Comparison of ENCODE assay signal across 8 mouse cellular contexts in the genomic region with DNA sequence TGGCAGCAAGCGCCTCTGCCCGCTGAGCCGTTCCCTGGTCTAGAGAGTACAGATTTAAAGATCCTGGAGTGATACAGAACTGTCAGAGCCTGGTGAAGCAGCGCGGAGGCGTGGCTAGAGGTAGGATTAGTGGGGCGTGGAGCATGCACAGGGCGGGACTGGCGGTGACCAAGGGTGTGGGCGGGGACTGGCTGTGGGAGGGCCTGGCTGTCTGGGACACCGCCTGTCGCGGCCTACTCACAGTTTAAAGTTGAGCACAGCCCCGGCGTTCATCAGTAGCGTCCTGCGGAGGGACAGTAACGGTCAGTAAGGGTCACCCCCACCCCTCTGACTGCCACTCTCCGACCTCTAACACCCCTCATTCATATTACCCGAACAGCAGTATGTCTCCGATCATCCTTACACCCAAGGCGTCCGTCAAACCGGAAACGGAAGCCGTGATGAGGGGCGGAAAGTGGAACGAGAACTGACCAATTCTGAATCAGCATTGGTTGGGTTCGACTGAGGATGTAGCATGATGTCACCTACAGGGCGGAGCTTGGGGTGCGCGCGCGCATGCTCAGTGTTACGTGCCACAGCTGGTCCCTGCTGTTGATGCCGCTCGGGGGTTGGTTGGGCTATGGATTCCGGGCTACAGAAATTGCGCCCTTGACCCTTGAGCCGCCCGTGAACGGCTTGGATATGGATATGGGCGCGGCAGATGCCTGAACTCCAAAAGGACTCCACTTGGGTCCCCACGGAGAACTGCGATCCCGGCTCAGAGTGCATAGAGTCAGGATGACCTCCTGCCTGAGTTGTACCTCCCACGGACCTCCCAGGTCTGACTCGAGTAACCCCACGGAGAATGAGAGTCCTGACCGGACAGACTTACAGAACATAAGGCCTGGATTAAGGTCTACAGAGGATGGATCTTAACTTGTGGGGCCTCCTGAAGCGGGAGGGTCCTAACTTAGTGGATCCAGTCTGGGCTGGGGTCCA. TPM values are rescaled to one million over a fixed set of nuclear protein-coding genes. Genes with fewer than 3 reads are reported as not detected.
DNase-seq lines count a peak whose midpoint lies in the region; ATAC-seq and TF ChIP-seq lines count a peak whose summit lies in the region.

Smim7 (minus strand) TSS at position 456 of the 978 bp plus-strand sequence.

- no peak for TF ChIP-seq EP300 in MEL (IDR thresholded peaks at IDR 0.05; ENCODE audit: low read depth in 1 of 2, low read length in 2 of 2)

- H3K27me3 ChIP-seq in MEL (ENCODE audit: control insufficient read depth in 1 of 2, insufficient read depth in 2 of 2, low read length in 2 of 2): no peaks in the 10 kb centered on the region
- no peaks in the 10 kb centered on the region for H3K27me3 ChIP-seq in cerebellum, adult 2 months (ENCODE audit: control insufficient read depth, insufficient read depth, low read length)
- H3K27me3 ChIP-seq in forebrain, postnatal 0 days (ENCODE audit: insufficient read depth, low read length): no peaks in the 10 kb centered on the region
- H3K27me3 ChIP-seq in lung, embryonic 15.5 days: no peaks in the 10 kb centered on the region

- peaks cover 4% of the 10 kb centered on the region for H3K79me2 ChIP-seq in MEL (ENCODE audit: control insufficient read depth, insufficient read depth, low read length, poor library complexity)

- H3K4me3 ChIP-seq in MEL (ENCODE audit: control insufficient read depth in 1 of 2, insufficient read depth in 1 of 2, low read depth in 2 of 2, low read length in 2 of 2): peak within 1 kb of the TSS; percentile 71 to 94
- H3K4me3 ChIP-seq in cerebellum, adult 2 months (replicated peaks; ENCODE audit: insufficient read depth, low read depth, low read length): peak within 1 kb of the TSS; percentile 97
- peak within 1 kb of the TSS; percentile 70 for H3K4me3 ChIP-seq in forebrain, postnatal 0 days (ENCODE audit: low read depth, low read length)
- H3K4me3 ChIP-seq in lung, embryonic 15.5 days: peak within 1 kb of the TSS; percentile 65

- no peak for TF ChIP-seq RAD21 in MEL (IDR thresholded peaks at IDR 0.05; ENCODE audit: low read depth, low read length)

- ATAC-seq in forebrain, postnatal 0 days: peak; percentile 97
- ATAC-seq in lung, embryonic 15.5 days (ENCODE audit: borderline replicate concordance, extremely low read depth, low FRiP score, low TSS enrichment): peak; percentile 98

- peak; percentile 99 for DNase-seq in MEL (ENCODE audit: low read depth, low spot score)
- DNase-seq in cerebellum, adult 2 months: peak; percentile 97 to 98
- DNase-seq in forebrain, postnatal 0 days: peak; percentile 97
- peak; percentile 98 for DNase-seq in heart, postnatal 4 days
- peak; percentile 97 to 98 for DNase-seq in layer of hippocampus, adult 8-10 months (ENCODE audit: low spot score in 2 of 2)
- peak; percentile 96 for DNase-seq in ovary, adult 18-20 months (ENCODE audit: low spot score)
- DNase-seq in thymus, postnatal 0 days (ENCODE audit: low spot score): peak; percentile 99

- H3K9ac ChIP-seq in MEL (ENCODE audit: control insufficient read depth, low read depth, low read length, poor library complexity, severe bottlenecking): peak within 1 kb of the TSS; percentile 75
- peak within 1 kb of the TSS; percentile 62 for H3K9ac ChIP-seq in forebrain, postnatal 0 days
- peak within 1 kb of the TSS; percentile 63 for H3K9ac ChIP-seq in lung, embryonic 15.5 days

- peak within 1 kb of the TSS; percentile 58 for H3K27ac ChIP-seq in MEL (ENCODE audit: control insufficient read depth, low read depth, low read length)
- H3K27ac ChIP-seq in cerebellum, adult 2 months (ENCODE audit: insufficient read depth, low read length): peak within 1 kb of the TSS; percentile 86
- peak within 1 kb of the TSS; percentile 81 for H3K27ac ChIP-seq in forebrain, postnatal 0 days (ENCODE audit: low read depth, low read length)
- peak within 1 kb of the TSS; percentile 97 for H3K27ac ChIP-seq in lung, embryonic 15.5 days

- TF ChIP-seq POLR2A in MEL (IDR thresholded peaks at IDR 0.05; ENCODE audit: control insufficient read depth in 1 of 2, insufficient read depth in 1 of 2, low read depth in 1 of 2, low read length in 2 of 2, poor library complexity in 1 of 2): peak; percentile 79 to 96
- TF ChIP-seq POLR2A in cerebellum, adult 2 months (IDR thresholded peaks at IDR 0.05; ENCODE audit: borderline replicate concordance, insufficient read depth, low read length): peak; percentile 87

- TF ChIP-seq CTCF in MEL (IDR thresholded peaks at IDR 0.05 in 2 of 3, conservative IDR thresholded peaks at IDR 0.05 in 1 of 3; ENCODE audit: control insufficient read depth in 1 of 3, insufficient read depth in 1 of 3, low read depth in 2 of 3, low read length in 3 of 3, poor library complexity in 1 of 3, severe bottlenecking in 1 of 3): no peak
- no peak for TF ChIP-seq CTCF in cerebellum, adult 2 months (IDR thresholded peaks at IDR 0.05; ENCODE audit: borderline replicate concordance, insufficient read depth, low read depth, low read length)
- peak; percentile 24; the same call in 1 of the 2 replicates for TF ChIP-seq CTCF in forebrain, postnatal 0 days (IDR thresholded peaks at IDR 0.05; ENCODE audit: low read depth)

- H3K4me2 ChIP-seq in forebrain, postnatal 0 days (ENCODE audit: low read depth): peak within 1 kb of the TSS; percentile 91
- H3K4me2 ChIP-seq in lung, embryonic 15.5 days: peak within 1 kb of the TSS; percentile 87

- under 1% methylated on average over 52 of the region's 52 CpGs for WGBS in cerebellum, adult 2 months
- under 1% methylated on average over 52 of the region's 52 CpGs for WGBS in forebrain, postnatal 0 days
- WGBS in lung, embryonic 15.5 days: under 1% methylated on average over 52 of the region's 52 CpGs

- no peaks in the 10 kb centered on the region; a peak in 2 of 4 replicates for H3K36me3 ChIP-seq in MEL (ENCODE audit: control insufficient read depth in 1 of 2, insufficient read depth in 2 of 2, low read length in 2 of 2)
- peaks cover 31% of the 10 kb centered on the region for H3K36me3 ChIP-seq in forebrain, postnatal 0 days (ENCODE audit: insufficient read depth)
- peaks cover 38% of the 10 kb centered on the region for H3K36me3 ChIP-seq in lung, embryonic 15.5 days

- H3K4me1 ChIP-seq in MEL (ENCODE audit: control insufficient read depth in 1 of 2, insufficient read depth in 2 of 2, low read length in 2 of 2): peaks cover 0 to 10% of the 10 kb centered on the region in 2 experiments; a peak in 3 of 4 replicates
- peaks cover 11% of the 10 kb centered on the region for H3K4me1 ChIP-seq in cerebellum, adult 2 months (ENCODE audit: control insufficient read depth, insufficient read depth, low read length)
- H3K4me1 ChIP-seq in forebrain, postnatal 0 days (ENCODE audit: insufficient read depth): peaks cover 13% of the 10 kb centered on the region
- H3K4me1 ChIP-seq in lung, embryonic 15.5 days: peaks cover 19% of the 10 kb centered on the region

- no peaks in the 10 kb centered on the region for H3K9me3 ChIP-seq in MEL (replicated peaks; ENCODE audit: insufficient read depth, low read length)
- no peaks in the 10 kb centered on the region for H3K9me3 ChIP-seq in forebrain, postnatal 0 days (ENCODE audit: low read length)
- no peaks in the 10 kb centered on the region for H3K9me3 ChIP-seq in lung, embryonic 15.5 days

TF ChIP-seq in MEL, 35 proteins besides CTCF, POLR2A, EP300 and RAD21 (continues in another document):
- TF ChIP-seq ZMIZ1 (IDR thresholded peaks at IDR 0.05; ENCODE audit: low read depth, low read length) (no peak), NRF1 (IDR thresholded peaks at IDR 0.05; ENCODE audit: insufficient read depth, low read depth, low read length, poor library complexity, severe bottlenecking) (peak; percentile 98), ELF1 (IDR thresholded peaks at IDR 0.05; ENCODE audit: low read depth, low read length) (peak; percentile 78; the same call in 1 of the 2 replicates), NELFE (IDR thresholded peaks at IDR 0.05; ENCODE audit: low read depth, low read length) (peak; percentile 92), ETS1 (IDR thresholded peaks at IDR 0.05; ENCODE audit: low read depth, low read length) (peak; percentile 33; the same call in 1 of the 2 replicates), BHLHE40 (IDR thresholded peaks at IDR 0.05; ENCODE audit: borderline replicate concordance, low read depth, low read length) (no peak), ZKSCAN1 (IDR thresholded peaks at IDR 0.05; ENCODE audit: low read depth, low read length) (no peak), MYB (IDR thresholded peaks at IDR 0.05; ENCODE audit: low read depth, low read length) (no peak), CHD1 (IDR thresholded peaks at IDR 0.05; ENCODE audit: low read depth, low read length) (no peak), TBP (IDR thresholded peaks at IDR 0.05; ENCODE audit: low read depth, low read length) (peak; percentile 69), ZNF384 (IDR thresholded peaks at IDR 0.05; ENCODE audit: low read depth, low read length) (no peak), USF2 (IDR thresholded peaks at IDR 0.05; ENCODE audit: borderline replicate concordance in 1 of 2, insufficient read depth in 1 of 2, low read depth in 1 of 2, low read length in 2 of 2) (no peak), CHD2 (IDR thresholded peaks at IDR 0.05; ENCODE audit: low read length) (no peak), RCOR1 (IDR thresholded peaks at IDR 0.05; ENCODE audit: low read depth, low read length) (peak; percentile 59; the same call in 1 of the 2 replicates), GABPA (IDR thresholded peaks at IDR 0.05; ENCODE audit: low read depth, low read length) (no peak), POLR2AphosphoS2 (IDR thresholded peaks at IDR 0.05; ENCODE audit: low read length) (peak; percentile 82), MAX (IDR thresholded peaks at IDR 0.05; ENCODE audit: low read length) (peak; percentile 73; the same call in 1 of the 2 replicates), POLR2AphosphoS5 (IDR thresholded peaks at IDR 0.05; ENCODE audit: borderline replicate concordance, low read depth, low read length) (no peak), MEF2A (IDR thresholded peaks at IDR 0.05; ENCODE audit: extremely low read depth, insufficient replicate concordance, low read depth, low read length, poor library complexity, severe bottlenecking) (no peak)

RNA-seq across cellular contexts. Expression of gene Smim7, which starts in this region (rescaled TPM):
- total RNA-seq in MEL (2012; rRNA removed): 34.3 and 39.3 TPM in 2 replicates
- 10 to 100 TPM in 1 of 2 experiments, not detected in 1; 43.6 TPM for polyA plus RNA-seq in MEL (2012; ENCODE audit: insufficient read depth in 1 of 2, insufficient read length in 2 of 2, low read depth in 1 of 2, low replicate concordance in 2 of 2, missing spikeins in 1 of 2)
- 72.3 and 73.7 TPM in 2 replicates for polyA plus RNA-seq in cerebellum, adult 2 months (2012; rRNA removed)
- 115 and 117 TPM in 2 replicates for total RNA-seq in forebrain, postnatal 0 days (2014; rRNA removed)
- polyA plus RNA-seq in forebrain, postnatal 0 days (2015; fragmentation: Nextera tagmentation; extraction: Ambion mirVana): 151 and 163 TPM in 2 replicates
- 100 to 1,000 TPM; 120 to 130 TPM for total RNA-seq in heart, postnatal 4 days (2021)
- 100 to 1,000 TPM; 102 to 116 (median 113) TPM for total RNA-seq in layer of hippocampus, adult 8-10 months (2022)
- 117 and 118 TPM in 2 replicates for polyA plus RNA-seq in lung, embryonic 15.5 days (2015; fragmentation: Nextera tagmentation; extraction: Ambion mirVana)
- polyA plus RNA-seq in thymus, postnatal 0 days (2015; fragmentation: Nextera tagmentation; extraction: Ambion mirVana): 84.4 and 90.1 TPM in 2 replicates

Comparison
In these comparisons a context has a peak if more than half of its experiments do, and no peak if none do; other contexts are left out.
1. Peak in every context shown above with its lines: DNase-seq, ATAC-seq, H3K4me3 ChIP-seq and H3K27ac ChIP-seq.